Mouse (Mus musculus): Measurements from ENCODE around the gene Tspan11.

DNA sequence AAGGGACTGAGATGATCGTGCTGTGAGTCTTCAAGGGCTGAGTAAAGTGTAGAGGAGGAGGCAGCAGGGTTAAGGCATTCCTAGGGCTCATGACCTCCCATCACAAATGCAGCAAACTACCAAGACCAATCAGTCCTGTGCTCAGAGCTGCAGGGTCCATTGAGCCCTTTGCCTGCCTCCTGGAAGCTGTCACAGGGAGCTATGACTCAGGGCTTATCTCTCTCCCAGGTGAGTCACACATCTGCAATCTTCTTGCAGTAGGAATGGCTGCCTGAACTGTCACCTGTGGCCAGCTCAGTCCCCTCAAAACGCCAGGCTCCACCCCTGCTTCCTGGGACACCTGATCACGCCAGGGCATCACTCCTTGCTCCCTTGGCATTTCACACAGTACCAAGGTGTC is 47.7 kb downstream of the Tspan11 start:
- TF ChIP-seq CTCF (conservative IDR thresholded peaks at IDR 0.05; ENCODE audit: insufficient read depth, insufficient read length, low read depth, low read length), result no peak
- TF ChIP-seq POLR2A (IDR thresholded peaks at IDR 0.05; ENCODE audit: low read depth, low read length), result no peak

Measured in kidney, adult 2 months (tissue).